Mouse (Mus musculus) heart, adult 2 months (tissue): ENCODE data around the gene Lrrc4.

Source experiments
- CTCF ChIP-seq: fragments of 200-600 bp; IDR thresholded peaks from 2 replicates; pipeline ENCODE4 v1.8.1; 2022; ENCODE audit warnings: antibody characterized with exemption, mild to moderate bottlenecking, moderate library complexity
- POLR2A ChIP-seq: fragments of 200-500 bp; IDR thresholded peaks from 2 replicates; pipeline ENCODE4 v1.6.1; 2011; ENCODE audit warnings: mild to moderate bottlenecking, low read depth, low read length, control low read depth; ENCODE audit not compliant: insufficient read depth

- TF ChIP-seq CTCF (no peak), POLR2A (no peak)
Observed at GRCm38 (mm10) chr6:28783953-28784352, 47.6 kb downstream of the Lrrc4 start.
